Mouse (Mus musculus) adrenal gland, postnatal 14 days (tissue): Measurements from ENCODE around the gene Cks1b. TPM values are rescaled to one million over a fixed set of nuclear protein-coding genes. Genes with fewer than 3 reads are reported as not detected.
"Not testable (repeated sequence)": the region's sequence is repeated elsewhere in the genome, so short reads cannot be mapped to it uniquely, and the experiment has no call there.

Experiments used
- DNase-seq: peaks from one replicate; pipeline ENCODE4 v3.0.0; 2021; ENCODE audit warnings: mixed read lengths
- total RNA-seq: library from RNA; stranded (reverse); gene quantifications from 2 replicates; pipeline ENCODE4 v1.2.3, GENCODE M21; 2021

Gene Cks1b
- total RNA-seq, 1 experiment from 2014 or later, result 34.9 TPM

DNA sequence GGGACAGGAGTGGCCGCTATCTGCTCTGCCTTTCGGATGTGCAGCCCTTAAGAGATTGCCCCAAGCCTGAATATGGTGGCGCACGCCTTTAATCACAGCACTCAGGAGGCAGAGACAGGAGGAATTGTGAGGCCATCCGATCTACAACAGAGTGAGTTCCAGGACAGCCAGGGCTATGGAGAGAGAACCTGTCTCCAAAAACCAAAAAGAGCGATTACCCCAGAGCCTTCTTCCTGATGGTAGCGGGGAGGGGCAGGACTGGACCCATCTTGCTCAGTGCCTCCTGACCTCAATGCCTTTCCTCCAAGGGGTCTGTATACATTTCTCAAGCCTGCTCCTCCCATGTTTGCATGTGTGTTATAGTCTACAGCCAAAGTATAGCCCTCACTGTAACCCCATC, 10.8 kb upstream of the Cks1b start:
- DNase-seq, result not testable (repeated sequence)

DNA sequence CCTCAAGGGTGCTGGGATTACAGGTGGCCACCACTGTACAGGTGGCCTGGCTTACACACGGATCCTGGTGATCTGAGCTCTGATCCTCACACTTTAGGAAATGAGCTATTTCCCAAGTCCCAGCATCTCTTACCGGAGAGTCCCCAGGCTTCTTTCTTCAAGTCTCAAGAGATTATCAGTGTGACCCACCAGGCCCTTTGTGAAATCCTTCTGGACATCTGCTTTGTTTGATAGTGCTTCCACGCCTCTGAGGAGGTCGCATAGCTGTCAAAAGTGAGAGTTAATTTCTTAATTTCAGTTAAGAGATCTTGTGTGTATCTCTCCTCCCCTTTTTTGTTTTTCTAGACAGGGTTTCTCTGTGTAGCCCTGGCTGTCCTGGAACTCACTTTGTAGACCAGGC, 7.7 kb upstream of the Cks1b start:
- DNase-seq, result no peak

DNA sequence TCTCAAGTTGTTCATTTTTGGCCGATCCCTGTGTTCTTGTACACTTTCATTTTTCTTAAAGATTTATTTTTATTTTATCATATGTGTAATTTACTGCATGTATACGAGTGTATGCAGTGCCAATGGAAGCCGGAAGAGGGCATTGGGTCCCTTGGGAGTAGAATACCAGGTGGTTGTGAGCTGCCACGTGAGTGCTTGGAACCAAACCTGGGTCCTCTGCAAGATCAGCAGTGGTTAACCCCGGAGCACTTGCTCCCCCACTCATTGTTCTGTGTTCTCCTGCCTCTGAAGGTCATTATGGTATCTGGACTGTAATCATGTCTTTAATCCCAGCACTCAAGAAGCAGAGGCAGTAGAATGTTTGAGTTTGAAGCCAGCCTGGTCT, 7.0 kb upstream of the Cks1b start:
- DNase-seq, result no peak

DNA sequence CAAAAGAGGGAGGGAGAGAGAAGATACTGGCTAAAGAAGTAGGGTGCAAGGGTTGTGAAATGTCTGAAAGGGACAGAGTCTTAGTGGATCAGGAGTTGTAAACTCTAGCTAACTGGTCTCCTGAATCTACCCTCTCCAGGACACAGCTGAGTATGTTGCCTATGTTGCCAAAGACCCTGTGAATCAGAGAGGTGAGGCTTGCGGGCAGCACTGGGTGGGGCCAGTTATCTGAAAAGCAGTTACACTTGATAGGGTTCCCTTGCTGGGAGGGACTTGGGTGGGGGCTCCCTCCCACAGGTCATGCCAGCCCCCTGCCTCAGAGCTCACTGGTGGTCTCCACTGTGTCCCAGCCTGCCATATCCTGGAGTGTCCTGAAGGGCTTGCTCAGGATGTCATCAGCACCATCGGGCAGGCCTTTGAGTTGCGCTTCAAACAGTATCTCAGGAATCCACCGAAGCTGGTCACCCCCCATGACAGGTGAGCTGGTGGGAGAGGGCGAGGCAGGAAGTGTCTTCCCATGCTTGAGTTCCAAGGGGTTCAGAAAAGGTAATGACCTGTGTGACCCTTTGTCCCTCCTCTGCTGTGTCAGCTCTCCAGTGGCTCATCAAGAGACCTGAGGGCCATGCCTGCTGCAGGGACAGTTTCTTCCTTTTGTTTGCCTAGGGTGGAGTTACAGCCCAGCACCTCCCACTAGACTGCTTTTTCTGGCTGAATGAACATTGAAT, 6.4 kb upstream of the Cks1b start:
- DNase-seq, result no peak

DNA sequence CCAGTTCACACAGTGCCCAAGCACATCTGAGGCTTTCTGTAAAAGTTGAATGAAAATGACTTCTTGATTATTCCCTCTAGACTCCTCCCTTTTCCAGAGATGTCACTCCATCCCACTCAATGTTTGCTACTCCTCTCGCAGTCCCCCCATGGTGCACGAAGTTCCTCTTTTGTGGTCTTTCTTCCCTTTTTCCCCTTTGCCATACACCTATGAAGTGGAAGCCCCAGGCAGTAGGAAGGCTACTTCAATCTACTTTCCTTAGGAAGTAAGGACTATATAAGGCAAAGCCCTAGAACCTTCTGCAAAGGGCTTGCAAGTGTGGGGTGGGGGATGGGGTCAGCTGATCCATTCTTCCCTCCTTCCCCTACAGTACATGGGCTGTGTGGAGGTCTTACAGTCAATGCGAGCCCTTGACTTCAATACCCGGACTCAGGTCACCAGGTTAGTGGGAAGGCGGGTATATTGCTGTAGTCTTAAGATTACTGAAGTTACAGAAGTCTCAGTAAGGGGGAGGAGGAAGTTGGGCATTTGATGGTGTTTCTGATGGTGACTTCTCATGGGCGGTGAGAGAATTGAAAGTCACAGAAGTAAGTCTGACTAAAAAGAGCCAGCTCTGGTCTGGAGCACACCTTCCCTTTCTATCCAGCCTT, 4.5 kb upstream of the Cks1b start:
- no peak for DNase-seq

DNA sequence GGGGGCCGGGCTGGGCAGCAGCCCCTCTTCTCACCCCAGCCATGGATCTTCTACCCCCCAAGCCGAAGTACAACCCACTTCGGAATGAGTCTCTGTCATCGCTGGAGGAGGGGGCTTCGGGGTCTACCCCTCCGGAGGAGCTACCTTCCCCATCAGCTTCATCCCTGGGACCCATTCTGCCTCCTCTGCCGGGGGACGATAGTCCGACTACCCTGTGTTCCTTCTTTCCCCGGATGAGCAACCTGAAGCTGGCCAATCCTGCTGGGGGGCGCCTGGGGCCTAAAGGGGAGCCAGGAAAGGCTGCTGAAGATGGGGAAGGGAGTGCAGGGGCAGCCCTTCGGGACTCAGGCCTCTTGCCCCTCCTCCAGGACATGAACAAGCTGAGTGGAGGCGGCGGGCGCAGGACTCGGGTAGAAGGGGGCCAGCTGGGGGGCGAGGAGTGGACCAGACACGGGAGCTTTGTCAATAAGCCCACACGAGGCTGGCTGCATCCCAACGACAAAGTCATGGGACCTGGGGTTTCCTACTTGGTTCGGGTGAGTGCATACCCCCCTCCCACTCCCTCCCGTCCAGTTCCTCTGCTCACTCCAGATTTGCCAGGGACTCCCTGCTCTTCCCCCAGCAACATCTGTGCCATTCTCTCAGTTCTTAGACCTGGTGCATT, 3.8 kb upstream of the Cks1b start:
- DNase-seq, result peak; percentile 31

DNA sequence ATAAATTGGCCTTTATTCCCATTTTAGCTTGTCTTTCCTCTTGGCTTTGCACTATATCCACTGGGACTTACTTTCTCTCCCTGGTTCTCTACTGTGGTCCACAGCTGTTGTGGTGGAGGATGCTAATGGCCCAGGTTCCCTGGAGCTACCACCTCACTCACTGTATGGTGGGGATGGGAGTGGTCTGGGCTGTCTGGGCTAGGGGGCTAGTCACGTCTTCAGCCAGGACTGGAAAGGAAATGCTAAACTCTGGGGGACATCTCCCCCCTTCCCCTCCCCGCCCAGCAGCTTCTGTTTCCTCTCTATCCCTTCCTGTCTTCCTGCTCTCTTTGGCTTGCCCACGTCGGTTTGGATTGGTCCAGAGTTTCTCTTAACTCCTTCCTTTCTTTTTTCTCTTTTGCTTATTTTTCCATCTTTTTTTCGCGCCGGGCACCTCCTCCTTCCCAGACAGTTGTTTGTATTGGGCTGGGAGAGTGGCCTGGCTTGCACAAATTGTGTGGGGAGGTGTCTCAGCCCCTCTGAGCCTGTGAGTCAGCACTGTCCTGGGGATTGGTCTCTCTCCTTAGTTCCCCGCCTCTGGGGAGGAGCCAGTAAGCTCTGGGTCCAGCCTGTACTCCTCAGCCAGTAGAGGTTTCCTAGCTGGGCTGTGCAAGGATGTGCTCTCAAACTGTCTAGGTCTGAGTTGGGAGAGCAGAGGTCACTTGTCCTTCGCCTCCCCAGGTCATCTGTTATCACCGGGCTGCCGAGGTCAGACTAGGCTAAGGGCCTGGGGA, 3.0 kb upstream of the Cks1b start:
- DNase-seq, result peak; percentile 91

DNA sequence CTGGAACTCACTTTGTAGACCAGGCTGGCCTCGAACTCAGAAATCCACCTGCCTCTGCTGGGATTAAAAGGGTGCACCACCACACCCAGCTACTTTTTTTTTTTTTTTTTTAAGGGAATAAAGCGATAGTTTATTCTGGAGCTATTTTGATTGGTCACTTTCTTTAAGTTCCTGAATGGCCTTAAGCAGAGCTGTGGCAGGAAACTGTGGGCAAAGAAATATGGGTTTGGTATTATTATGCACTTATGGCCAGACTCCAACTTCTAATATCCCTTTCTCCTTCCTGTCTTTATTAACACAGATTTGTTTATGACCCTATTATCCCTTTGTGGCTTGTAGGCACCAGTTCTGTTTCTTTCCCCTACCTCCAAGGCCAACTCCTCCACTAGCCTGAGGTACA, 2.2 kb upstream of the Cks1b start:
- DNase-seq, result no peak

DNA sequence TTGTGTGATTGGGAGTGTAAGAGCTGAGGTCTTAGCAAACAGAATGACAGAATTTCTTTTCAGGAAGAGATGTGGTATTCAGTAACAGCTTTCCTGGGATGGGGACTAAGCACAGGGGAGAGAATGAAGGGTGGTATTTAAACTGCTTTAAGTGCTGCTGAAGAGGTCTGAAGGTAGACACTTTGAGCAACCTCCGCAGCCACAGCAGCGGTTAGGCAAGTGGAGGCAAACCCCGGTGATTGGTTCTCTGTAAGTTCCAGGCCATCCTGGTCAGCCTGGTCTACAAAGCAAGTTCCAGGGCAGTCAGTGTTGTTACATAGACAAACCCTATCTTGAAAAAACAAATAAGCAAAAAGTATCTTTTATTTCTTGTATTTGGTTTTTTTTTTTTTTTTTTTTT, 1.8 kb upstream of the Cks1b start:
- DNase-seq, result no peak

DNA sequence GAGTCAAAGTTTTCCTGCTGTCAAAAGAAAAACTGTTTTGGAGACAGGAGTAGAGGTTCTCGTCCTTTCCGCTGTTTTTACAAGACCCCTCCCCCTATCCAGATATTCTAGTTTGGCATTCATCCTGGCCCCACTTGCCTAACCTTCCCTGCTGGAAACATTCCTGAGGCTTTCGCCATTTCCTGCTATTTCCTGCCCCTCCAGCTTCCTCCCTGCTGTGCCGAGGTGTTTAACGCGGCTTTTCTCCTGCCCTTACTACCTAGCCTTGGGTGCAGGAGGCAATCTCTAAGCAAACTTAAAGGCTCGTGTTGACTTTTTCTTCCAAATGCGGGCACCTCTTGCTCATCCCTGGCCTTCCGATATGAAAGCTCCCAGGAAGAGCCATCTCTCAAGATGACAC, 1.4 kb upstream of the Cks1b start:
- DNase-seq, result peak; percentile 79

DNA sequence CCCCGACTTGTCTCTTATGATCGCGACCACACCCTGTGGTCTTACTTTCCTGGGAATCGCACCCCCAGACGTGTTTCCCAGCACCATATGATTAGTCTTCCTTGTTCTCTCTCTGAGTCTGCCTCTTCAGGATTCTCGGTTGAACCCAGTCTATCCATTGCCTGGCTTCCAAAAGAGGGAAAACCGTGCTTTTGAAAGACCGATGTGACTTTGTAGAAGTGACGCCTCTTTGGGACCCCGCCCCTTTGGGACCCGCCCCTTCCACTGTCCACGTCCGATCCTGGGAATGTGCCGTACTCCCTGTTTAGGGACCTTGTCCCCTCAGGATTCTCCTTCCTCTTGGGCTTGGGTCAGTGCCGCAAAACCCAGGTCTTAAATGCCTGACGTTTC, 673 bp upstream of the Cks1b start:
- peak; percentile 93 for DNase-seq

DNA sequence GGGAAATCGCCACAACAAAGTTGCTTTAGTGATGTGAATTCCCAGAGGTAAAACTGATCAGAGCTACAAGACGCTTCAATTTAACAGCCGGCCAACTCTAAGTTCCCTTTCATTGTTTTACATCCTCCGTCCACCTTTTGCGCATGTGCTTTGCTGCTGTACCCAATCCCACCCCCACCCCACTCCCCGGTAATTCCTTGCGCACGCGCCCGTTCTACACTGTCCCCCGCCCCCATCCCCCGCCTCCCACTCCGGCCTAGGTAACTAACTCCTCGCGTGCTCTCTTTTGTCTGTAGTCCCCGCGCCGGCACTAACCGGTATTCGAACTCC, 378 bp downstream of the Cks1b start:
- no peak for DNase-seq

DNA sequence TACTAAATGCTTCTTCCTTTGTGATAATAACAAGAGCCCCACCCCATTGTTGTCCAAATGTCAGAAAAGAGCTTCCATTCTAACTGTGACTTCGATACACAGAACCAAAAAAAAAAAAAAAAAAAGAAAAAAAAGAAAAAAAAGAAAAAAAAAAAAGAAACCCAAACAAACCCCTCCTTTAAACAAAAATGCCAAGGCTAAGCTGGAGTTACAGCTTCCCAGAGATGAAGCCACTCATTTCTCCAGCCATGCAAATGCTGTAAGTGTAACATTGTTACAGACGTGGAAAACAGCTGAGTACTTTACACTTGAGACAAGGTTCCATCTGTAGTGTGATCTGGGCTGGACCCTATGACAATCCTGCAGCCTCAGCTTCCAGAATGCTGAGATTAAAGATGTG, 1.1 kb downstream of the Cks1b start:
- DNase-seq, result no peak

DNA sequence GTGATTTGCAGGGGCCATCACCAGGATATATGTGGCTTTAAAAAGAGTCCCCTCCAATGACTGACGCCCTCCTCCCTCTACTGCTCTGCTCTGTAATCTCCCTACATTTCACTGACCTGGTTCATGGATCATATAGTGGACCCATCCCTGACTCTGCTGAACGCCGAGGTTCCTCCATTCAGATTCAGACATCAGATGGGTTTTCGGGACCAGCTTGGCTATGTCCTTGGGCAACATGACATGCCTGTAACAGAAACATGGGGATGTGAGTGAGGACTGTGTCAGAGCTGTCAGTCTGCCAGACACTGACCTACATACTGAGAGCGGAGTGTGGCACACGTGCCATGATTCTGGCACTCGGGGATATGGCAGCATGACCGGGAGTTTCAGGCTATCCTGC, 2.0 kb downstream of the Cks1b start:
- no peak for DNase-seq

DNA sequence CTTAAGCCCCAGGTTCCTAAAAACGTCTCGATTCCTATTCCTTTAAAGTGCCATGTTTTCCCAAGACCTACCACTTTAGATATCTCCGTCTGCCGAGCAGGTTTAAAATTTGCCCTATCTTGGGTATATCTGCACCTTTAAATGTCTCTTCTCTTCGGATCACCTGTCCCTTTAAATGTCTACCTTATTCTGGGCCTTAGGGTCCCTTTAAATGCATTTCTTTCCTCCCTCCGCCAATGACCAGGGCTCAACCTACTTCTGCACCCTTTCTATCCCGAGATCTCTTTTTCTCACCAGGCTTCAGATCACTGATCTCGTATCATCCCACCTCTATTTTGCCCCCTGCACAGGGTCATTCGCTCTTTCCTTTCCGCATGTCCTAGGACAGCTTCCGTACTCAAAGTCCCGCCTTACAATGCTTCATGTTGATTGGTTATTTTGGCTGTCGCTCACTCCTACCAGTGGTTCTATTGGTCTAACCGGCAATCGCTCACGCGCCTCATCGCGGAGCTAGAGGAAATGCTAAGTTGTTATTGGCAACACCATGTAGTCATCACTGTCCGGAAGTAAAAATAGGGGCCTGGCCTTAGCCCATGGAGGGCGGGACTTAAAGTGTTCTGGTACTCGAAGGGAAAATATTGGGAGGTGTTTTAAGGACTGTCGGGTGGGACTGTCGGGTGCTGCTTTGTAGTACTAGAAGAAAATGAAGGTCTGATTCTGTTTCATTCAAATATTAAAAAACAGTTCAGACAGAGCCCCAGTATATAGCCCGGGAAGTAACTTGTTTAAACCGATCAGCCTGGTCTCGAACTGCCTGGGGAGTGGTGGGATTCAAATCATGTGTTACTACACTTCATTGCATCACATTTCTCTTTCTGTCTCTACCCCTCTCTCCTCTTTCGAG, 6.4 kb downstream of the Cks1b start, which contains the start of gene Flad1:
Gene Flad1 (minus strand): TSS at position 381 of the 904 bp plus-strand sequence.
- DNase-seq, result peak; percentile 96

DNA sequence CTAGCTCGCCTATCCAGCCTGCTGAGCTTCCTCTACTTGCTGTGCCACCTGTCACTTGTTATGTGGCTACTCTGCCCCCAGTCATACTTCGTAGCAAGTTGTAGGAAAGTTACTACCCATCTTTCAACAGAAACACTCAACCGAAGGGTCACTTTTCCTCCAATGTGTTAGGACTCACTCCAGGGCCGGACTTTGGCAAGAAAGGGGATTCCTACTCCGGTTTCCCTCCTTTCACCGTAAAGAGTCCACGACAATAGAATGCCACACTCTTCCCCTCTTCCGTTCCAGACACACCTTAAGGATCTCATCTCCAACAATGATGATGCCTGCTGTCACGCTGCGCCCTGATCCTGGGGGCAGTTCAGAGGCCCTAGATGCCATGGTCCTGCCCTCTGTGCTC, 7.3 kb downstream of the Cks1b start:
- DNase-seq, result no peak

DNA sequence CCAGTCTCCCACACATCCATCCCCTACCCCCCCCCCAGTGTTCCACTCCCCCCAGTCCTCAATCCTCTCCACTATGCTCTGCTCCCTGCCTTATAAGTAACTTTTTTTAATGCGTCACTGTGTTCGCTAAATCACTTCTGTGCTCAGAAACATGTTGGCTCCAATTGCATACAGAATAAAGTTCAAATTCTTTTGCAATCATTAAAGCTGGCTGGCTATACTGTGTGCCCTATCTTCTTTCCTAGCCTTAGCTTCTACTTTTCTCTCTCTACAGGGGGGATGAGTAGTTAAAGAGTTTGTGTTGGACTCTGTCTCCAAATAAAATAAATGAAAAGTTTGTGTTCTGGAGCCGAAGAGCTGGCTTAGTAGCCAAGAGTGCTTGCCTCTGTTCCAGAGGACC, 8.5 kb downstream of the Cks1b start:
- no peak for DNase-seq

DNA sequence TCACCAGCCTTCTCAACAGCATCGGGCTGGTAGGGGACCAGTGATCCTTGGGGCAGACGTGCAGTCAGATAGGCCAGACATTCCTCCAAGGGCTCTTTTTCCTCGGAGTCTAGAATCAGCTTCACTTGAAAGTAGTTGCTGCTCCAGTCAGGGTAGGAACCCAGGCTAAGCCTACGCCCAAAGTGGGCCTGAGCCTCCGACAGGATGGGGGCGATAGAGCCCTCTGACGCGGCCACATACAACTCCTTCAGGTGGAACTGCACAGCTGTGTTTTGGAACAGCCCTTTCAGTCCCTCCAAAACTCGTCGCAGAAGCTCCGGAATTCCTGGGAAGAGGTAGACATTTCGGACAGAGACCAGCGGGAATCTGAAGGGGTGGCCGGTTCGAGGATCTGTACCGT, 9.7 kb downstream of the Cks1b start:
- no peak for DNase-seq

DNA sequence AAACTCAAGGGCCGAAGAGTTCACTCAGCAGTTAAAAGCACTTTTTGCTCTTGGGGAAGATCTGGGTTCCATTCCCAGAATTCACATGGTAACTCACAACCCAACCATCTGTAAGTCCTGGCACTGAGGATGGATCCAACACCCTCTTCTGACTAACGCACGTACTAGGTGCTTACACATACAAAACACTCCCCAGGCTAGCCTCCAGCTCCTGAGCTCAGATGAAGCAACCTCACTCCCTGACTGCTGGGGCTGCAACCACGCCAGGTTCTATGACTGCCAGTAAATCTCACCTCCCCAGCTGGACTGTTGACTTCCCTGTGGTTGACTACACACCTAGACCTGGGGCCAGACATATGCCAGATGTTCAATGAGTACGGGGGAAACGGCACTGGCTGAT, 11.3 kb downstream of the Cks1b start:
- DNase-seq, result no peak

DNA sequence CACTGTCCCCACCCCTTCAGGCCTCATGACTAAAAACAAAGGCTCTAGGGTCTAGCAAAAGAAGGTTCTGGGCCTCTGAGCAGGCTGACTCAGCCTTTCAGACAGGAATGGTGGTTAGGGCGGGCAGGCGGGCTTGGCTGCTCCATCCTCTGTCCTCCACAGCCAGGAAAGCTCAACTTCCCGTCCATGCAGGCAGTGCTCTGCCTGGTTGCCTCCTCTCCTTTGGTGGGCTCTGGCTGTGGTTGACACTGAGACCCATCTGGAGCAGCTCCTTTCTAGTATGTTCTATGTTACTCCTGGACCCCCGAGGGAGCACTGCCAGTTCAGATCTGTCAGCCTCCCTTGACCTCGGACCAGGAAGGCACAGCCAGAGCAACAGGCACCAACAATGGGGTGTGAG, 15.5 kb downstream of the Cks1b start, which contains the start of gene Lenep:
Gene Lenep (minus strand): TSS at position 101 of the 400 bp plus-strand sequence.
- DNase-seq, result no peak

DNA sequence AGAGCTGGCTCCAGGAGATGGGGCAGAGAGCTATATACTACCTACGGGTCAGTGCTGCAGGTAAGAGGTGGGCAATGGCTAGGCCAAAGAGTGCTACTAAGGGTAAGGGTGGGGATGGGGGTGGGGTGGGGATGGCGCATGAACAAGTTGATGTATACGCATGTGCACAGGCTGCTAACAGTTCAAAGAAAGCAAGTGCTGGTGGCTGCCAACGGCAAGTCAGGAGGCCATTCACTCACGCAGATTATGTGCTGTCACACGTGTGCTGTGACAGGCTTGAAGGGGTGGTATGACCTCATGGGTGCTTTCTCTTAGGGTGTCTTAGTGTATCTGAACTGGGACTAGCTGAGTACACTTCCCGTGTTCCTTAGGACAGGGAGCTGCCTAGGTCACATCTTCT, 16.9 kb downstream of the Cks1b start:
- DNase-seq, result no peak

DNA sequence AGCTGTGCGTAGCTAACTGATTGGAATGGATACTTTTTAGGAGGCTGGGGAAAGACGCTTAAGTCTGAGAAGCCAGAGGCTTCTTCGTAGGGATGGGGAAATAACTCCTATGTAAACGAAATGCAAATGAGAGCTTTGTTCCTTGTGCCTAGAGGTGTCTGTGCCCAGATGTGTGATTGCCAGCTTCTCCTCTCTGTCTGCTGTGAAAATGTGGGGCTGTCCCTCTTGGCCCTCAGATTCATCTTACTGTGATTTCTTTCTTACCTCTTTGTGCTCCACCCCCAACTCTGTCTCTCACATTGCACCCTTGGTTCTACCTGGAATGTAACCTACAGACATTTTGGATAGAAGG, 21.6 kb downstream of the Cks1b start:
- DNase-seq, result no peak
